Mouse (Mus musculus): ENCODE data around the gene B4galt7. TPM values are rescaled to one million over a fixed set of nuclear protein-coding genes. Genes with fewer than 3 reads are reported as not detected.

B4galt7 gene
- total and polyA plus RNA-seq, 2 experiments from 2014 or later, result 15.7 to 37.6 TPM

- H3K36me3 ChIP-seq (replicated peaks; ENCODE audit: control insufficient read depth, insufficient read depth, low read length), result peaks cover 27% of the 10 kb centered on the region
- DNase-seq (ENCODE audit: low spot score) (no peak), ATAC-seq (ENCODE audit: insufficient read depth, low read depth) (no peak)
- H3K27me3 ChIP-seq (ENCODE audit: control insufficient read depth, insufficient read depth, low read length), result no peaks in the 10 kb centered on the region
- no peak overlapping the region for H3K4me3 ChIP-seq (ENCODE audit: low read depth, low read length)
- TF ChIP-seq EP300 (IDR thresholded peaks at IDR 0.05; ENCODE audit: low read depth) (no peak), CTCF (IDR thresholded peaks at IDR 0.05; ENCODE audit: low read depth) (no peak)
- 79% methylated on average over 4 of the region's 4 CpGs for WGBS
- H3K9me3 ChIP-seq (replicated peaks; ENCODE audit: control insufficient read depth, low read length), result no peaks in the 10 kb centered on the region
- peaks cover 6% of the 10 kb centered on the region; the same call in 1 of the 2 replicates for H3K4me1 ChIP-seq (ENCODE audit: control insufficient read depth, insufficient read depth)
- no peak overlapping the region for H3K4me2 ChIP-seq (ENCODE audit: low read depth, low read length)
- no peak overlapping the region for H3K9ac ChIP-seq (replicated peaks; ENCODE audit: low read depth, low read length)
- no peak overlapping the region for H3K27ac ChIP-seq (ENCODE audit: low read depth)
Measured at GRCm38 (mm10) chr13:55591961-55592490, 7.7 kb upstream of the B4galt7 start.

- Histone ChIP-seq H3K27me3 (ENCODE audit: control insufficient read depth, insufficient read depth, low read length) (no peaks in the 10 kb centered on the region), H3K4me1 (ENCODE audit: control insufficient read depth, insufficient read depth) (peaks cover 6% of the 10 kb centered on the region; the same call in 1 of the 2 replicates), H3K27ac (ENCODE audit: low read depth) (peak overlapping the region; percentile 61), H3K9me3 (replicated peaks; ENCODE audit: control insufficient read depth, low read length) (no peaks in the 10 kb centered on the region), H3K4me3 (ENCODE audit: low read depth, low read length) (peak overlapping the region; percentile 87), H3K9ac (replicated peaks; ENCODE audit: low read depth, low read length) (peak overlapping the region; percentile 88), H3K4me2 (ENCODE audit: low read depth, low read length) (peak overlapping the region; percentile 81), H3K36me3 (replicated peaks; ENCODE audit: control insufficient read depth, insufficient read depth, low read length) (peaks cover 31% of the 10 kb centered on the region)
- DNase-seq (ENCODE audit: low spot score), result peak; percentile 94
- WGBS, result 4% methylated on average over 29 of the region's 29 CpGs
- no peak for TF ChIP-seq EP300 (IDR thresholded peaks at IDR 0.05; ENCODE audit: low read depth)
- peak; percentile 21; the same call in 1 of the 2 replicates for TF ChIP-seq CTCF (IDR thresholded peaks at IDR 0.05; ENCODE audit: low read depth)
- ATAC-seq (ENCODE audit: insufficient read depth, low read depth), result peak; percentile 99
Measured at GRCm38 (mm10) chr13:55592512-55593253, 7.0 kb upstream of the B4galt7 start.

- H3K27me3 ChIP-seq (ENCODE audit: control insufficient read depth, insufficient read depth, low read length), result no peaks in the 10 kb centered on the region
- ATAC-seq (ENCODE audit: insufficient read depth, low read depth) (peak; percentile 65), DNase-seq (ENCODE audit: low spot score) (no peak)
- peak overlapping the region; percentile 87 for H3K4me3 ChIP-seq (ENCODE audit: low read depth, low read length)
- H3K27ac ChIP-seq (ENCODE audit: low read depth), result peak overlapping the region; percentile 61
- under 1% methylated on average over 31 of the region's 31 CpGs for WGBS
- peak overlapping the region; percentile 81 for H3K4me2 ChIP-seq (ENCODE audit: low read depth, low read length)
- TF ChIP-seq EP300 (IDR thresholded peaks at IDR 0.05; ENCODE audit: low read depth), result no peak
- no peak for TF ChIP-seq CTCF (IDR thresholded peaks at IDR 0.05; ENCODE audit: low read depth)
- H3K9me3 ChIP-seq (replicated peaks; ENCODE audit: control insufficient read depth, low read length), result no peaks in the 10 kb centered on the region
- peaks cover 6% of the 10 kb centered on the region; the same call in 1 of the 2 replicates for H3K4me1 ChIP-seq (ENCODE audit: control insufficient read depth, insufficient read depth)
- H3K9ac ChIP-seq (replicated peaks; ENCODE audit: low read depth, low read length), result peak overlapping the region; percentile 88
- peaks cover 31% of the 10 kb centered on the region for H3K36me3 ChIP-seq (replicated peaks; ENCODE audit: control insufficient read depth, insufficient read depth, low read length)
Measured at GRCm38 (mm10) chr13:55593254-55593747, 6.4 kb upstream of the B4galt7 start.

GRCm38 (mm10) chr13:55595375-55595774, 4.3 kb upstream of the B4galt7 start:
- no peak overlapping the region for H3K4me3 ChIP-seq (ENCODE audit: low read depth, low read length)
- ATAC-seq (ENCODE audit: insufficient read depth, low read depth), result no peak
- DNase-seq (ENCODE audit: low spot score), result no peak
- H3K9me3 ChIP-seq (replicated peaks; ENCODE audit: control insufficient read depth, low read length), result no peaks in the 10 kb centered on the region
- TF ChIP-seq CTCF (IDR thresholded peaks at IDR 0.05; ENCODE audit: low read depth), result no peak
- no peak for TF ChIP-seq EP300 (IDR thresholded peaks at IDR 0.05; ENCODE audit: low read depth)
- WGBS, result 81% methylated on average over 12 of the region's 12 CpGs
- H3K4me1 ChIP-seq (ENCODE audit: control insufficient read depth, insufficient read depth), result peaks cover 10% of the 10 kb centered on the region; the same call in 1 of the 2 replicates
- peaks cover 31% of the 10 kb centered on the region for H3K36me3 ChIP-seq (replicated peaks; ENCODE audit: control insufficient read depth, insufficient read depth, low read length)
- no peak overlapping the region for H3K4me2 ChIP-seq (ENCODE audit: low read depth, low read length)
- no peak overlapping the region for H3K27ac ChIP-seq (ENCODE audit: low read depth)
- no peak overlapping the region for H3K9ac ChIP-seq (replicated peaks; ENCODE audit: low read depth, low read length)
- no peaks in the 10 kb centered on the region for H3K27me3 ChIP-seq (ENCODE audit: control insufficient read depth, insufficient read depth, low read length)

- no peak overlapping the region for H3K27ac ChIP-seq (ENCODE audit: low read depth)
- no peak for ATAC-seq (ENCODE audit: insufficient read depth, low read depth)
Measured at GRCm38 (mm10) chr13:55596802-55597201, 2.9 kb upstream of the B4galt7 start.

More at GRCm38 (mm10) chr13:55596802-55597201, 2.9 kb upstream of the B4galt7 start:
- no peak overlapping the region for H3K4me2 ChIP-seq (ENCODE audit: low read depth, low read length)
- no peak for TF ChIP-seq CTCF (IDR thresholded peaks at IDR 0.05; ENCODE audit: low read depth)
- no peak for TF ChIP-seq EP300 (IDR thresholded peaks at IDR 0.05; ENCODE audit: low read depth)
- no peak overlapping the region for H3K9ac ChIP-seq (replicated peaks; ENCODE audit: low read depth, low read length)
- no peaks in the 10 kb centered on the region for H3K9me3 ChIP-seq (replicated peaks; ENCODE audit: control insufficient read depth, low read length)
- peaks cover 16% of the 10 kb centered on the region for H3K4me1 ChIP-seq (ENCODE audit: control insufficient read depth, insufficient read depth)
- no peaks in the 10 kb centered on the region for H3K27me3 ChIP-seq (ENCODE audit: control insufficient read depth, insufficient read depth, low read length)
- 91% methylated on average over 12 of the region's 12 CpGs for WGBS
- H3K4me3 ChIP-seq (ENCODE audit: low read depth, low read length), result no peak overlapping the region
- no peak for DNase-seq (ENCODE audit: low spot score)
- H3K36me3 ChIP-seq (replicated peaks; ENCODE audit: control insufficient read depth, insufficient read depth, low read length), result peaks cover 31% of the 10 kb centered on the region

All from heart, postnatal 0 days (tissue).